20 mouse cellular contexts compared by ENCODE assay signal in genomic region chr8:66883866-66884265, GRCm38 (mm10). TPM values are rescaled to one million over a fixed set of nuclear protein-coding genes. Genes with fewer than 3 reads are reported as not detected.
DNase-seq lines count a peak whose midpoint lies in the region; ATAC-seq lines count a peak whose summit lies in the region.
"Had no signal": no experiment of that assay in that cellular context is flagged by ENCODE, and none has a peak within 500 bp of the region (broad histone marks: within the 10 kb centered on the region; RNA-seq: fewer than 3 reads in every experiment).

No protein-coding gene starts in this region.

- H3K27ac ChIP-seq in midbrain, embryonic 10.5 days (replicated peaks): no peak overlapping the region

- ATAC-seq in frontal cortex, adult (ENCODE audit: low TSS enrichment): peak; percentile 86
- ATAC-seq: activated CD4-positive, CD25-positive, alpha-beta regulatory T cell, adult 4 months; CD4-positive, CD25-positive, alpha-beta regulatory T cell, adult 4 months; Patski had no signal

- H3K36me3 ChIP-seq in midbrain, embryonic 10.5 days: peaks cover 22% of the 10 kb centered on the region

- H3K4me3 ChIP-seq in midbrain, embryonic 10.5 days: no peak overlapping the region

- H3K27me3 ChIP-seq in midbrain, embryonic 10.5 days (ENCODE audit: low read depth, poor library complexity, severe bottlenecking): no peaks in the 10 kb centered on the region
- H3K27me3 ChIP-seq: CH12.LX, Patski had no signal

- WGBS in midbrain, embryonic 10.5 days: 84% methylated on average over 1 of the region's 1 CpGs

- no peaks in the 10 kb centered on the region for H3K9me3 ChIP-seq in midbrain, embryonic 10.5 days (replicated peaks)
- H3K9me3 ChIP-seq: G1E had no signal

- DNase-seq in frontal cortex, postnatal 25 days (ENCODE audit: low spot score in 2 of 2): no peak
- DNase-seq in brain, adult 2 months (ENCODE audit: low read depth, low spot score): peak; percentile 69
- DNase-seq in midbrain, embryonic 10.5 days (ENCODE audit: low spot score): no peak
- DNase-seq: adrenal gland, adult 2 months; adrenal gland, adult 8-10 months; adrenal gland, postnatal 10 days; adrenal gland, postnatal 14 days; adrenal gland, postnatal 25 days; adrenal gland, postnatal 36 days; B cell, adult 2 months; cerebellum, adult 11 months; cerebellum, adult 11-12 months; cerebellum, adult 18-20 months; cerebellum, adult 2 months had no signal

- H3K4me1 ChIP-seq in midbrain, embryonic 10.5 days: no peaks in the 10 kb centered on the region

RNA-seq across cellular contexts. Expression of gene Naf1, which starts 23.8 kb away (rescaled TPM):
- polyA plus RNA-seq in midbrain, embryonic 10.5 days (2016; fragmentation: Nextera tagmentation; extraction: Ambion mirVana): 2.8 and 3.1 TPM in 2 replicates
